Mouse (Mus musculus) kidney, embryonic 15.5 days (tissue): ENCODE measurements around the gene Bfsp1. TPM values are rescaled to one million over a fixed set of nuclear protein-coding genes. Genes with fewer than 3 reads are reported as not detected.

Experiments
- polyA plus RNA-seq: library from polyadenylated mRNA; unstranded; fragments of >200 nt; fragmentation: Nextera tagmentation; extraction: Ambion mirVana; gene quantifications from 2 replicates; pipeline ENCODE4 v1.2.1, GENCODE M21; 2015

The Bfsp1 gene
- polyA plus RNA-seq, 1 experiment from 2014 or later, result 1.5 TPM

Other genes with a start within 250 kb of the Bfsp1 start
- 387 and 407 TPM in 2 replicates for gene Dstn, start 52.1 kb upstream of the Bfsp1 start, polyA plus RNA-seq
- 78.1 and 90.8 TPM in 2 replicates for gene Rrbp1, start 148.1 kb upstream of the Bfsp1 start, polyA plus RNA-seq
- not detected in 2 replicates for gene Banf2, start 169.9 kb upstream of the Bfsp1 start, polyA plus RNA-seq